Mouse (Mus musculus) erythroblast, embryonic 14.5 days (primary cell): ENCODE results near the gene Mms19.

Experiments used
- GATA1 ChIP-seq: IDR thresholded peaks from 2 replicates; pipeline ENCODE4 v1.6.1; 2012; ENCODE audit warnings: low read length, inconsistent platforms, mixed read lengths
- TAL1 ChIP-seq: IDR thresholded peaks from 3 replicates; pipeline ENCODE4 v1.6.1; 2012; ENCODE audit warnings: low read length, inconsistent platforms, mixed read lengths

GRCm38 (mm10) chr19:41938539-41938938, 42.4 kb downstream of the Mms19 start:
- no peak for TF ChIP-seq TAL1
- no peak for TF ChIP-seq GATA1
